Mouse (Mus musculus): ENCODE results near the gene Pkd1l1. TPM values are rescaled to one million over a fixed set of nuclear protein-coding genes. Genes with fewer than 3 reads are reported as not detected.

Pkd1l1 gene
- 0.11 TPM in 2 replicates for polyA plus RNA-seq (2014; fragmentation: Nextera tagmentation; extraction: Ambion mirVana)

GRCm38 (mm10) chr11:8973166-8973565 lies at the start of gene Pkd1l1:
Gene Pkd1l1, minus strand, starts transcription at chr11:8973266.
- Histone ChIP-seq H3K4me3 (ENCODE audit: control insufficient read depth in 1 of 2, insufficient read depth in 1 of 2, low read depth in 1 of 2, low read length in 2 of 2) (no peak within 1 kb of the TSS), H3K4me2 (ENCODE audit: low read length) (no peak within 1 kb of the TSS), H3K4me1 (ENCODE audit: control insufficient read depth in 2 of 2, insufficient read depth in 2 of 2, low read length in 2 of 2) (no peaks in the 10 kb centered on the region), H3K9ac (ENCODE audit: low read length) (no peak within 1 kb of the TSS), H3K36me3 (ENCODE audit: control insufficient read depth, insufficient read depth, low read length) (no peaks in the 10 kb centered on the region), H3K9me3 (ENCODE audit: control insufficient read depth, low read length) (no peaks in the 10 kb centered on the region), H3K27me3 (ENCODE audit: control insufficient read depth, insufficient read depth, low read length) (no peaks in the 10 kb centered on the region), H3K27ac (replicated peaks in 1 of 2; ENCODE audit: control insufficient read depth in 1 of 2, insufficient read depth in 1 of 2, low read depth in 2 of 2, low read length in 2 of 2) (no peak within 1 kb of the TSS)
- no peak for ATAC-seq (ENCODE audit: insufficient number of reproducible peaks, insufficient read depth, low FRiP score, low read depth)
- 74% methylated on average over 3 of the region's 3 CpGs for WGBS

DNA sequence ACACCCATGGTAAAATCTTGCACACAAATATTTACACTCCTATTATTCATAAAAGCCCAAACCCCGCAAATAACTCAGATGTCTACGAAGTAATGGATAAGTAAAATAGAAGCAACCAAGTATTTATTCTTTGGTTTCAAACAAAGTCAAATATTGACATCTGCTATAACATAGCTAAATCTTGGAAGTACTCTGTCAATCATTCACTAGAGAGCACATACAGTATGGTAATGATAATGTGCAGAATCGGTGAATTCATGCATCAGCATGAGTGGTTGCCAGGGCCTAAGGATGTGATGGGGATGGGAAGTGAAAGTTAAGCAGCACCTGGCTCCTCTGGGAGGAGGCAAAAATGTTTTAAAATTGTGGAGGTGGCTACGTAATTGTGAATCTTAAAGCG lies 47.1 kb upstream of the Pkd1l1 start:
- H3K4me3 ChIP-seq (ENCODE audit: control insufficient read depth in 1 of 2, insufficient read depth in 1 of 2, low read depth in 1 of 2, low read length in 2 of 2), result no peak overlapping the region
- no peak overlapping the region for H3K27ac ChIP-seq (replicated peaks in 1 of 2; ENCODE audit: control insufficient read depth in 1 of 2, insufficient read depth in 1 of 2, low read depth in 2 of 2, low read length in 2 of 2)
- no peak overlapping the region for H3K9ac ChIP-seq (ENCODE audit: low read length)
- no peak for ATAC-seq (ENCODE audit: insufficient number of reproducible peaks, insufficient read depth, low FRiP score, low read depth)
- WGBS, result 87% methylated on average over 5 of the region's 5 CpGs
- H3K4me2 ChIP-seq (ENCODE audit: low read length), result no peak overlapping the region
- H3K9me3 ChIP-seq (ENCODE audit: control insufficient read depth, low read length), result no peaks in the 10 kb centered on the region
- H3K36me3 ChIP-seq (ENCODE audit: control insufficient read depth, insufficient read depth, low read length), result no peaks in the 10 kb centered on the region
- H3K4me1 ChIP-seq (ENCODE audit: control insufficient read depth in 2 of 2, insufficient read depth in 2 of 2, low read length in 2 of 2), result peaks cover 0 to 7% of the 10 kb centered on the region in 2 experiments; a peak in 1 of 4 replicates
- H3K27me3 ChIP-seq (ENCODE audit: control insufficient read depth, insufficient read depth, low read length), result no peaks in the 10 kb centered on the region

DNA sequence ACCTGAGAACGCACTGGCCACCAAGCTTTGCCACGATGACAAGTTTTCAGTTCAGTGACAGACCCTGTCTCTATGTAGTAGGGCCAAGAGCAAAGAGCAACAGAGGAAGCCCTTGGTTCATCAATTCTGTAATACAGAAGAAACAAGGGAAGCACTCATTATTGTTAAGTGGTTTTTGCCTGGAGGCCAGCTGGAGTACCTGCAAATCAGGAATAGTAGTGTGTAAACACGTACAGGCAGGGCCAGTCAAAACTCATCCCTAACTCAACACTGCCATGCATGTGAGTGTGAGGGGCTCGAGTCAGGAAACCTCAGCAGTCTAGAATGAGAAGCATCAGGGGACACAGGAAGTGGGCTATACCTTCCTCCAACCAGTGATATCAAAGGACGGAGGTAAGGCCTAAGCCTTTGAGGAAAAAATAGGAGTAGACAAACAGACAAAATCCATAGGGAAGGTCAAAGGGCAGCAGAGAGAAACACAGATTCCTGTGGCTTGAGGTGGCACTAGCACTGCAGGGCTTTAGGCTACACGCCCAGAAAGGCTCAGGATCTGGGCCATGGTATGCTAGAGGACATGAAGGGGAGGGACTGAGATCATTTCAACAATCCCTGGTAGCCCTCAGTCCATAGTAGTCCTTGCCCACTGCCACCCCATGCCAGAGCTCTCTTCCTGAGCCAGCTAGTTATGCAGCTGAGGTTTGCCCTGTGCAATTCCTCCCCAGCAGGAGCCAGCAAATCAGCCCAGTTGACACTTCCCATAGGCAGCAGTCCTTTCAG lies 45.6 kb upstream of the Pkd1l1 start:
- no peak for ATAC-seq (ENCODE audit: insufficient number of reproducible peaks, insufficient read depth, low FRiP score, low read depth)
- H3K27me3 ChIP-seq (ENCODE audit: control insufficient read depth, insufficient read depth, low read length), result no peaks in the 10 kb centered on the region
- H3K4me1 ChIP-seq (ENCODE audit: control insufficient read depth in 2 of 2, insufficient read depth in 2 of 2, low read length in 2 of 2), result no peaks in the 10 kb centered on the region
- no peak overlapping the region for H3K4me3 ChIP-seq (ENCODE audit: control insufficient read depth in 1 of 2, insufficient read depth in 1 of 2, low read depth in 1 of 2, low read length in 2 of 2)
- H3K36me3 ChIP-seq (ENCODE audit: control insufficient read depth, insufficient read depth, low read length), result no peaks in the 10 kb centered on the region
- no peak overlapping the region for H3K27ac ChIP-seq (replicated peaks in 1 of 2; ENCODE audit: control insufficient read depth in 1 of 2, insufficient read depth in 1 of 2, low read depth in 2 of 2, low read length in 2 of 2)
- WGBS, result 70% methylated on average over 6 of the region's 6 CpGs
- H3K9ac ChIP-seq (ENCODE audit: low read length), result no peak overlapping the region
- no peaks in the 10 kb centered on the region for H3K9me3 ChIP-seq (ENCODE audit: control insufficient read depth, low read length)
- H3K4me2 ChIP-seq (ENCODE audit: low read length), result no peak overlapping the region

- H3K4me1 ChIP-seq (ENCODE audit: control insufficient read depth in 2 of 2, insufficient read depth in 2 of 2, low read length in 2 of 2), result peaks cover 0 to 6% of the 10 kb centered on the region in 2 experiments; a peak in 2 of 4 replicates
- H3K4me3 ChIP-seq (ENCODE audit: control insufficient read depth in 1 of 2, insufficient read depth in 1 of 2, low read depth in 1 of 2, low read length in 2 of 2), result no peak overlapping the region
- no peaks in the 10 kb centered on the region for H3K36me3 ChIP-seq (ENCODE audit: control insufficient read depth, insufficient read depth, low read length)
- no peaks in the 10 kb centered on the region for H3K9me3 ChIP-seq (ENCODE audit: control insufficient read depth, low read length)
- 77% methylated on average over 3 of the region's 3 CpGs for WGBS
- no peak overlapping the region for H3K4me2 ChIP-seq (ENCODE audit: low read length)
- no peak for ATAC-seq (ENCODE audit: insufficient number of reproducible peaks, insufficient read depth, low FRiP score, low read depth)
- no peak overlapping the region for H3K9ac ChIP-seq (ENCODE audit: low read length)
- H3K27me3 ChIP-seq (ENCODE audit: control insufficient read depth, insufficient read depth, low read length), result no peaks in the 10 kb centered on the region
- no peak overlapping the region for H3K27ac ChIP-seq (replicated peaks in 1 of 2; ENCODE audit: control insufficient read depth in 1 of 2, insufficient read depth in 1 of 2, low read depth in 2 of 2, low read length in 2 of 2)
Observed at GRCm38 (mm10) chr11:9014740-9015139, 41.7 kb upstream of the Pkd1l1 start.

GRCm38 (mm10) chr11:9011348-9011747 lies 38.3 kb upstream of the Pkd1l1 start:
- H3K27ac ChIP-seq (replicated peaks in 1 of 2; ENCODE audit: control insufficient read depth in 1 of 2, insufficient read depth in 1 of 2, low read depth in 2 of 2, low read length in 2 of 2), result peak overlapping the region; percentile 90 to 96

DNA sequence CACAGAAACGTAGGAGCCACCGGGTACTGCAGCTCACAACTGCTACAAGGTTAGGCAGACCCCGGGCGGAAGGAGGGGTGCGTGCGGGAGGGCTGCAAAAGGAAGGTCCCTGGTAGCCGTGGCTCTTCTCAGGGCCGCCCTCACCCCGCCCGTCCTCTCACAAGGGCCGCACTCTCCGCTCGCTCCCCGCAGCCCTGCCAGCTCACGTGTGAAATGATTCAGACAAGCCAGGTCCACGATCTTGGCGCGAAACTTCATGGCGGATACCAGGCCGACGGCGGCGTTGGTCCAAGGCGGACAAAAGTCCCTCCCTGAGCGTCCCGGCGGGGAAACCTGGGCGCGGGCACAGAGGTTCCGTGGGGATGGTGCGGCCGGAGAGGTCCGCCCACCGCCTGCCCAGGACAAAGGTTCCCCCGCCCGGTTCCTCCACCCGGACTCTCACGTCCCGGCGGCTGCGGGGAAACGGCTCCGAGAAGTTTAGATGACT lies 37.8 kb upstream of the Pkd1l1 start, which contains the start of gene Hus1:
Hus1 (minus strand) TSS at position 339 of the 487 bp plus-strand sequence.
- under 1% methylated on average over 43 of the region's 43 CpGs for WGBS

More at GRCm38 (mm10) chr11:9011348-9011747, 38.3 kb upstream of the Pkd1l1 start:
- ATAC-seq (ENCODE audit: insufficient number of reproducible peaks, insufficient read depth, low FRiP score, low read depth), result no peak
- H3K4me2 ChIP-seq (ENCODE audit: low read length), result peak overlapping the region; percentile 88
- no peaks in the 10 kb centered on the region for H3K27me3 ChIP-seq (ENCODE audit: control insufficient read depth, insufficient read depth, low read length)
- H3K36me3 ChIP-seq (ENCODE audit: control insufficient read depth, insufficient read depth, low read length), result peaks cover 16% of the 10 kb centered on the region
- H3K9me3 ChIP-seq (ENCODE audit: control insufficient read depth, low read length), result no peaks in the 10 kb centered on the region
- peak overlapping the region; percentile 63 to 91 for H3K4me3 ChIP-seq (ENCODE audit: control insufficient read depth in 1 of 2, insufficient read depth in 1 of 2, low read depth in 1 of 2, low read length in 2 of 2)
- H3K9ac ChIP-seq (ENCODE audit: low read length), result peak overlapping the region; percentile 89
- peaks cover 0 to 12% of the 10 kb centered on the region in 2 experiments; a peak in 2 of 4 replicates for H3K4me1 ChIP-seq (ENCODE audit: control insufficient read depth in 2 of 2, insufficient read depth in 2 of 2, low read length in 2 of 2)
- 1% methylated on average over 3 of the region's 3 CpGs for WGBS

GRCm38 (mm10) chr11:9010416-9010815 lies 37.4 kb upstream of the Pkd1l1 start:
- Histone ChIP-seq H3K4me3 (ENCODE audit: control insufficient read depth in 1 of 2, insufficient read depth in 1 of 2, low read depth in 1 of 2, low read length in 2 of 2) (peak overlapping the region; percentile 63 to 91), H3K9me3 (ENCODE audit: control insufficient read depth, low read length) (no peaks in the 10 kb centered on the region), H3K36me3 (ENCODE audit: control insufficient read depth, insufficient read depth, low read length) (peaks cover 26% of the 10 kb centered on the region), H3K27me3 (ENCODE audit: control insufficient read depth, insufficient read depth, low read length) (no peaks in the 10 kb centered on the region), H3K27ac (replicated peaks in 1 of 2; ENCODE audit: control insufficient read depth in 1 of 2, insufficient read depth in 1 of 2, low read depth in 2 of 2, low read length in 2 of 2) (peak overlapping the region; percentile 90 to 96), H3K4me2 (ENCODE audit: low read length) (peak overlapping the region; percentile 88), H3K4me1 (ENCODE audit: control insufficient read depth in 2 of 2, insufficient read depth in 2 of 2, low read length in 2 of 2) (peaks cover 0 to 12% of the 10 kb centered on the region in 2 experiments; a peak in 2 of 4 replicates), H3K9ac (ENCODE audit: low read length) (peak overlapping the region; percentile 89)
- WGBS, result under 1% methylated on average over 7 of the region's 7 CpGs
- no peak for ATAC-seq (ENCODE audit: insufficient number of reproducible peaks, insufficient read depth, low FRiP score, low read depth)

More for the DNA sequence above, 37.8 kb upstream of the Pkd1l1 start, which contains the start of gene Hus1:
- no peaks in the 10 kb centered on the region for H3K9me3 ChIP-seq (ENCODE audit: control insufficient read depth, low read length)
- ATAC-seq (ENCODE audit: insufficient number of reproducible peaks, insufficient read depth, low FRiP score, low read depth), result peak; percentile 95
- H3K27ac ChIP-seq (replicated peaks in 1 of 2; ENCODE audit: control insufficient read depth in 1 of 2, insufficient read depth in 1 of 2, low read depth in 2 of 2, low read length in 2 of 2), result peak within 1 kb of the TSS; percentile 90 to 96
- peaks cover 0 to 12% of the 10 kb centered on the region in 2 experiments; a peak in 2 of 4 replicates for H3K4me1 ChIP-seq (ENCODE audit: control insufficient read depth in 2 of 2, insufficient read depth in 2 of 2, low read length in 2 of 2)
- peaks cover 21% of the 10 kb centered on the region for H3K36me3 ChIP-seq (ENCODE audit: control insufficient read depth, insufficient read depth, low read length)
- H3K27me3 ChIP-seq (ENCODE audit: control insufficient read depth, insufficient read depth, low read length), result no peaks in the 10 kb centered on the region
- H3K4me2 ChIP-seq (ENCODE audit: low read length), result peak within 1 kb of the TSS; percentile 88
- H3K4me3 ChIP-seq (ENCODE audit: control insufficient read depth in 1 of 2, insufficient read depth in 1 of 2, low read depth in 1 of 2, low read length in 2 of 2), result peak within 1 kb of the TSS; percentile 63 to 91
- H3K9ac ChIP-seq (ENCODE audit: low read length), result peak within 1 kb of the TSS; percentile 89
